Mouse (Mus musculus): ENCODE measurements around the gene Prmt7.
"Not testable (repeated sequence)": the region's sequence is repeated elsewhere in the genome, so short reads cannot be mapped to it uniquely, and the experiment has no call there.

The Prmt7 gene

DNA sequence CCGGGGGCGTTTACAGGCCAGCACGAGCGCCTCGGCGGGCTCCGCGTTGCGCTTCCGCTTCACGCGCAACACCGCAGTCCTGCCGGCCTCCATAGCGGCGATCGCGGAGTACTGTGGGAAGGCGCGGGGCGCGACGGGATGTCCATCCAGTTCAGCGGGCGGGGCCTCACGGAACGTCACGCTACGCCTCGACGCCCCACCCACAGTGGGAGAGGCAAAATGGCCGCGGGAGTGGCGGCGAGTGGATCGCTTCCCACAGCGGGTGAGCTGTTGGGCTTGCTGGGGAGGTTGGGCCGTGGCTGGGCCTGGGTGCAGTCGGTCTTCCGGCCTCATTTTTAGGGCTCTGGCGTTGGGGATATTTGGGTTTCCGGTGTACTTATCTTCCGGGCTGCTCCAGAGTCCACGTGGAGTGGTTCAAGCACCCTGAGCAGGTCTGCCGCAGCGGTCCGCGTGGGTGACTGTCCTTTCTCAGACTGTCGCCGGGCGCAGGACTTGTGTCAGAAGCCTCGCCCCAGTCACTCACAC lies at the start of gene Prmt7, which contains the start of gene Slc7a6os:
TSS of gene Prmt7 (plus strand) at position 116 of the 525 bp plus-strand sequence.
TSS of gene Slc7a6os (minus strand) at position 115 of the 525 bp plus-strand sequence.
- peak; percentile 94 for DNase-seq

- no peak for DNase-seq
These were observed 47.5 kb upstream of the Prmt7 start for GRCm38 (mm10) chr8:106163251-106163650.

GRCm38 (mm10) chr8:106165460-106165859 lies 45.3 kb upstream of the Prmt7 start:
- peak; percentile 83 to 86 for DNase-seq

- peak; percentile 93 to 95 for DNase-seq
These were observed 42.2 kb upstream of the Prmt7 start, which contains the start of gene Slc7a6 for GRCm38 (mm10) chr8:106168356-106169016. Slc7a6 (plus strand) TSS chr8:106168857.

- no peak for DNase-seq
These were observed 41.5 kb upstream of the Prmt7 start for GRCm38 (mm10) chr8:106169017-106169933.

DNA sequence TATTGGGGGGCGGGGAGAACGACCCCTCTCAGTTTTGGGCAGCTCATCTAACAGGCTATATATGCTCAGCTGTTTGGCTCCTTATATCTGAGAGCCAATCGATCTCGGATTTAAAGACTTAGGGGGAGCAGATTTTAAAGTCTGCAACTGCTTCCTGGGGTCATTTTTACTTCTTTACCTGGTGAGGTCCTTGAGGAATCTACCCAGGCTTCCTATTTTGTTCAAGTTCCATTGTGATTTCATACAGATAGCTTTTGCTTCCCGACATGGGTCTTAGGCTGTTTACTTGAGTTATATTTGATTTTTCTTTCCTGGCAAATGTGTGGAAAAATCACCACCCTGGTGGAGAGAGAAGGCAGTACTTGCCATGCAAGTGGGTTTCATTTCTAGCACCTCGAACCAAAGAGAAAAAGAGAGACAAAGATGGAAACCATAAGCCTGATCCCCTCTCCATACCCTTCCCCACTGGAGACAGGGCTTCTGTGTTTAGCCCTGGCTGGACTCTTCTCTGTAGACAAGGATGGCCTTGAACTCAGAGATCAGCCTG lies 40.7 kb upstream of the Prmt7 start:
- peak in 1 of 2 experiments; percentile 11 for DNase-seq

GRCm38 (mm10) chr8:106173566-106173965 lies 37.2 kb upstream of the Prmt7 start:
- no peak for DNase-seq

DNA sequence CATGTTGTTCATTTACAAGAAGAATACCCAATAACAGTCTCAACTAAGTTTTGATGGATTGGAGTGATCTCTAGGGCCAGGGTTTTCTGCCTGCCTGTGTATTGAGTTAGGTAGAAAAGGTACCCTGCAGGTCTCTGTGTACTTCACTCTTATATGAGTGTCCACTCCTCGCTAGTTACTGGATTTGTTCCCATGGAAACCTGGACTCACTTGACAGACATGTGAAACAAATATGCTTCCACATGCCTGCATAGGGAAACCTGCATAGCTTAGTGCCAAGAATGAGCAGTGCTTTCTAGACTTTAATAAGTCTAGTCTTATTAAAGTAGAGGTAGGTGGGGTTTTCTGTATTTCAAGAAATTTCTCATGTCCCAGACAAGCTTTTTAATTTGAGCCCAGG lies 33.8 kb upstream of the Prmt7 start:
- DNase-seq = no peak

GRCm38 (mm10) chr8:106177594-106177993 lies 33.1 kb upstream of the Prmt7 start:
- no peak for DNase-seq

GRCm38 (mm10) chr8:106178428-106178827 lies 32.3 kb upstream of the Prmt7 start:
- no peak for DNase-seq

DNA sequence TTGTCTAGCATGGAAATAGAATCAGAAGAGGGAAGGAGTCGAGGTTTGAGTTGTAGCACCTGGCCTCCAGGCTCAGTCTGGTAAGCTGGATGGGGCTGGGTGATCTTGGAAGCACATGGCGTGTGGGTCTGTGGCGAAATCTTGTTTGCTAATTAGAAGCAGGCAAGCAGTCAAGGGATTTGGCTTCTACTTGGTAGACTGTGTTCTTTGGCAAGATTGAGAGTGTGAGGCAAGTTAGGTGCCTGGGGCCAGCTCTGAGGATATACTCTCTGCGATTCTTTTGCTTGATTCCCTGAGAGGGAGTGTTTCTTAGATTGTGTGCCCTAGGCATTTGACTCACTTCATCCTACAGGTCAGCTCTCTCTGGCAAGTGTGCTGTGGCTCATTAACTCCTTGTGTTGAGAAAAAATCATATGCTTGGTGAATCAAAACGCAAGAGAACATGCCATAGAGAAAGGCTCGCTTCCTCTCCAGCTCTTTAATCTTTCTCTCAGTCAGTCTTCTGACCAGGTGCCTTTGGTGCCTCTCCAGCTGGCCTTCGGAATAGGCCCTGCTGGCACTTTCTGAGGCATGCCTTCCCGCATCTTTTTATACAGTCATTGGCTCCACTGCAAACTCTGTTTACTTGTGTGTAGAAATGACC lies 25.0 kb upstream of the Prmt7 start:
- DNase-seq = no peak

DNA sequence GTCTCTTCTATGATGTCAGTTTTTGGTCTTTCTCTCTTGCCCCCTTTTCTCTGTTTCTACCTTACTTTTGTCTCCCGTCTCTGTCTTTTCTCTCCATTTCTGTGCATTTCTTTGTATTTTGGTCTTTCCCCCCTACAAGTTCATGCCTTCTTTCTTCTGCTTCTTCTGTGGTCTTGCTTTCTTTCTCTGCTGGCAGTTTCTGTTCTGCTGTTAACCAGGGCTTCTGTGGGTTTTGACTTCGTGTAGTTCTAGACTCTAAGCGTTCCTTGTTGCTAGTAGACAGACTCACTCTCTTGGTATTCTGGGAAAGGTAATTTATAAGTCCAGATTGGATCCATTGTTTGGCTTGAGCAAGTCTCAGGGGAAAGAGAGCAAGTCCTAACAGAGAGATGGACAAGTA lies 24.3 kb upstream of the Prmt7 start:
- no peak for DNase-seq

DNA sequence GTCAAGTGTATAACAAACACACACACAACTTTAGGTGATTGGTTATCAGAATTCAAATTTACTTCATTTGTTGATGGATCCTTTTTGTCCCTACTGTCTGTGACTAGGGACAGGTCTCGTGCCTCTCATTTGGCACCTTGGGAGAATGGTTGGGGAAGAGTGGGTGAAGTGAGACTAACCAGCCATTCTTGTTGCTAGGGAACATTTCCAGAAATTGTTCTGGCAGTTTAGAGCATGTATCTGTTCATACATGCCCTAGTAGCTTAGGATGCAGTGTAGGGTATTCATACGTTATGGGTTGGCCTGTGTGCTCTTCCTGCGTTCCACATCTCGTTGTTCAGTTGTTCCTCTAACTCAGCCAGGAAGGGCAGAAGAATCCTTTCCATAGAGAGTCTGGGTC lies 21.6 kb upstream of the Prmt7 start:
- DNase-seq = no peak

GRCm38 (mm10) chr8:106191639-106192038 lies 19.1 kb upstream of the Prmt7 start:
- DNase-seq = no peak

- no peak for DNase-seq
These were observed 17.6 kb upstream of the Prmt7 start for GRCm38 (mm10) chr8:106193162-106193561.

DNA sequence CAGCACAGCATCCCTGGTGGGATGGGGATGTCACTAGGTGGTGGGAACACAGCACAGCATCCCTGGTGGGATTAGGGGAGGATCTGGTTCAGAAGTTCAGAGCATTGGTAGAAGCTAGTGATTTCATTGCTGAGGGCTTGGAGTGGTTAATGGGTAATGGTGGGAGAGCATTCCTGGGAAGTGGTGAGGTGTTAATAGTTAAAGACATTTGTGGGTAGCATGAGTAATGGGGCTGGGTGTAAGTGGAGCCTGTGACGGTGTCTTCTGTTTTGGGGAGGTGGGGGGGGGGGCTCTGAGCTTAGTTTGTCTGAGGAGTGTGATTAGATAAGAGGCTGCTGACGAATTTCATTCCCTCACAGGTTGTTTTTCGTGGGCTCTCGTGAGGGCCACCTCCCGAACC lies 16.7 kb upstream of the Prmt7 start:
- DNase-seq = no peak

- DNase-seq = peak; percentile 54 to 62
These were observed 12.0 kb upstream of the Prmt7 start for GRCm38 (mm10) chr8:106198741-106199140.

DNA sequence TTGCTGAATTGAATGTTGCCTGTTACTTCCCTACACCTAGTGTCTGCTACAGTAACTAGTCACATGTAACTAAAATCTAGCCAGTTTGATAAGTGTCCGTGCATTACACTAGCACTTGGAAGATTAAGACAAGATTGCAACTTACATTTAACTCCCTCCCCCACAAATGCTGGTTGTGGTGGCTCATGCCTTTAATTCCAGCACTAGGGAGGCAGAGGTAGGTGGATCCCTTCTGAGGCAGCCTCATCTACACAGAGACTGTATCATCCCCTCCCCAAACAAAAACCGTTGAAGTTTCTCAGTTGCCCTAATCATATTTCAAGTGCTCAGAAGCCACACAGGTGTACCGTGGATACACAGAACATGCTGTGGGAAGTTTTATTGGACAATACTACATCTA lies 11.1 kb upstream of the Prmt7 start:
- not testable (repeated sequence) for DNase-seq

GRCm38 (mm10) chr8:106210035-106210731 lies 553 bp upstream of the Prmt7 start:
- DNase-seq = peak in 1 of 2 experiments; percentile 11

DNA sequence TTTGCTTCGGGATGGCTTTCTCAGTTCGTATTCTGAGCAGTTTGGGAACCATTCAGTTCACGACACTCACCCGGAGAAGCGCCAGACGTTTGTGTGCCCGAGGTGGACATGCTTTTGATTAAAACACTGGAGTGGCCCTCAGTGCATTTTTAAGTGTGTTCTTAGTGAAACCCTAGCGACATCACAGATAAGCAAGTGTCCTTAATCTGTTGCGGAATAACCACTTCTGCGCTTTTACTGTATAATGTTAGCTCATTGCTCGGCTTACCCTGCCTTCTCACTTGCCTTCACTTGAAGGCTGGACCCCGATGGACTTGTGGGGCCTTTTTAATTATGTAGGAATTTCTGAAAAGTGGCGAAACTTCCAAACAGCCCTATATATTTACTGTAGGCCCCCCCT lies 685 bp downstream of the Prmt7 start:
- DNase-seq = no peak

DNA sequence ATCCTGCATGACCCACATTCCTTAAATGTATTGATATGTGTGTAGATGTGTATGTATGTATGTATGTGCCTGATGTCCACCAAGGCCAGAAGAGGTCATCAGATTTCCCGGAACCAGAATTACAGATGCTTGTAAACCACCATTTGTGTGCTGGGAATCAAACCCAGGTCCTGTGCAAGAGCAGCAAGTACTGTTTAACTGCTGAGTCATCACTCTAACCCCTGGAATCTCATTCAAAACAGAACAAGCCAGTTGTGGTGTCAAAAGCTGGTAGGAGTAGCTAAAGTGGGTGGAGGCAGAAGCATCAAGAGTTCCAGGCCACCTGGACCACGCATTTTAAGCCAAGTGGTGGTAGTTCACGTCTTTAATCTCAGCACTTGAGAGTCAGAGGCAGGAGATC lies 3.2 kb downstream of the Prmt7 start:
- no peak for DNase-seq

DNA sequence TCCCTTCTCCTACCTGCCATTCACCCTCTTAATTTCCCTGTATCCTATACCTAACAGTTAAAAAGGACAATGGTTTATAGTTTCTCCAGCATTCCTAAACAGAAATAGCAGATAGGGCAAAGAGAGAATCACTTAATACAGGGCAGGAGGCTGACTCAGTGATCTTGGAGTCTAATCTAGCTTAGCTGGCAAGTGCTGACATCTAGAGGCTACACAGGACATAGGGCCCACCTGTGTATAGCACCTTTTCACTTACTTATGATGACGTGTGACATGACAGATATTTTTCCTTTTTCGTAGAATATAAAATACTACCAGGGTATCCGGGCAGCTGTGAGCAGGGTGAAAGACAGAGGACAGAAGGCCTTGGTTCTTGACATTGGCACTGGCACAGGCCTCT lies 8.9 kb downstream of the Prmt7 start:
- DNase-seq = no peak
